Comparison of ENCODE assay signal across 8 mouse cellular contexts in genomic region chr7:81212261-81212681, GRCm38 (mm10). TPM values are rescaled to one million over a fixed set of nuclear protein-coding genes. Genes with fewer than 3 reads are reported as not detected.
DNase-seq lines count a peak whose midpoint lies in the region; ATAC-seq lines count a peak whose summit lies in the region.

No protein-coding gene starts in this region.

- H3K9me3 ChIP-seq in hindbrain, embryonic 12.5 days (replicated peaks), result no peaks in the 10 kb centered on the region
- H3K9me3 ChIP-seq in limb, embryonic 13.5 days, result no peaks in the 10 kb centered on the region
- no peaks in the 10 kb centered on the region for H3K9me3 ChIP-seq in midbrain, embryonic 11.5 days (ENCODE audit: control insufficient read depth, low read length)

- peak; percentile 29 to 62 for DNase-seq in adrenal gland, postnatal 4 days (ENCODE audit: low spot score in 2 of 2)
- DNase-seq in forelimb bud, embryonic 11.5 days (ENCODE audit: low read depth, low spot score), result peak; percentile 66
- peak; percentile 98 for DNase-seq in midbrain, embryonic 11.5 days (ENCODE audit: low spot score, missing footprints)
- peak; percentile 65 to 73 for DNase-seq in spleen, adult 18-20 months
- no peak for DNase-seq in layer of hippocampus, adult 8-10 months (ENCODE audit: low spot score in 2 of 2)

- H3K4me1 ChIP-seq in hindbrain, embryonic 12.5 days, result peaks cover 14% of the 10 kb centered on the region
- H3K4me1 ChIP-seq in limb, embryonic 13.5 days, result peaks cover 12% of the 10 kb centered on the region
- peaks cover 11% of the 10 kb centered on the region for H3K4me1 ChIP-seq in midbrain, embryonic 11.5 days (ENCODE audit: control insufficient read depth, insufficient read depth, low read length)

- WGBS in hindbrain, embryonic 12.5 days, result 2% methylated on average over 22 of the region's 22 CpGs
- WGBS in limb, embryonic 13.5 days, result 1% methylated on average over 22 of the region's 22 CpGs
- under 1% methylated on average over 22 of the region's 22 CpGs for WGBS in midbrain, embryonic 11.5 days

- H3K9ac ChIP-seq in hindbrain, embryonic 12.5 days, result peak overlapping the region; percentile 49
- peak overlapping the region; percentile 43; the same call in 1 of the 2 replicates for H3K9ac ChIP-seq in limb, embryonic 13.5 days
- peak overlapping the region; percentile 2; the same call in 1 of the 2 replicates for H3K9ac ChIP-seq in midbrain, embryonic 11.5 days (ENCODE audit: low read length)

- peaks cover 68% of the 10 kb centered on the region for H3K27me3 ChIP-seq in hindbrain, embryonic 12.5 days
- H3K27me3 ChIP-seq in limb, embryonic 13.5 days, result peaks cover 83% of the 10 kb centered on the region
- peaks cover 51% of the 10 kb centered on the region for H3K27me3 ChIP-seq in midbrain, embryonic 11.5 days (ENCODE audit: control insufficient read depth, insufficient read depth, low read length)

- peak; percentile 65 for ATAC-seq in CD4-positive, CD25-positive, alpha-beta regulatory T cell, adult 4 months
- ATAC-seq in hindbrain, embryonic 12.5 days (ENCODE audit: low FRiP score), result peak; percentile 63
- no peak for ATAC-seq in limb, embryonic 13.5 days (ENCODE audit: low FRiP score, low read depth)
- peak; percentile 55 for ATAC-seq in midbrain, embryonic 11.5 days (ENCODE audit: low FRiP score)

- H3K27ac ChIP-seq in hindbrain, embryonic 12.5 days, result peak overlapping the region; percentile 63; the same call in 1 of the 2 replicates
- H3K27ac ChIP-seq in limb, embryonic 13.5 days, result peak overlapping the region; percentile 56
- no peak overlapping the region for H3K27ac ChIP-seq in midbrain, embryonic 11.5 days (ENCODE audit: low read depth, low read length)

- peak overlapping the region; percentile 68 for H3K4me2 ChIP-seq in hindbrain, embryonic 12.5 days (replicated peaks)
- H3K4me2 ChIP-seq in limb, embryonic 13.5 days (replicated peaks), result peak overlapping the region; percentile 72
- peak overlapping the region; percentile 62 for H3K4me2 ChIP-seq in midbrain, embryonic 11.5 days

- H3K4me3 ChIP-seq in hindbrain, embryonic 12.5 days, result peak overlapping the region; percentile 44
- peak overlapping the region; percentile 52 for H3K4me3 ChIP-seq in limb, embryonic 13.5 days
- peak overlapping the region; percentile 37 for H3K4me3 ChIP-seq in midbrain, embryonic 11.5 days (ENCODE audit: low read depth, low read length)

- H3K36me3 ChIP-seq in hindbrain, embryonic 12.5 days, result no peaks in the 10 kb centered on the region
- no peaks in the 10 kb centered on the region for H3K36me3 ChIP-seq in limb, embryonic 13.5 days
- H3K36me3 ChIP-seq in midbrain, embryonic 11.5 days (ENCODE audit: control insufficient read depth, insufficient read depth, low read length), result no peaks in the 10 kb centered on the region

RNA-seq across cellular contexts. Expression of gene Pde8a, which starts 1.1 kb away (rescaled TPM):
- 1 to 10 TPM; 1.9 to 2.4 TPM for polyA plus RNA-seq in CD4-positive, CD25-positive, alpha-beta regulatory T cell, adult 4 months (2017; shearing (Covaris generic))
- 10 to 100 TPM; 22.3 to 25.8 TPM for total RNA-seq in adrenal gland, postnatal 4 days (2021)
- 4.1 and 4.2 TPM in 2 replicates for polyA plus RNA-seq in hindbrain, embryonic 12.5 days (2016; fragmentation: Nextera tagmentation; extraction: Ambion mirVana)
- polyA plus RNA-seq in limb, embryonic 13.5 days (2015; fragmentation: Nextera tagmentation; extraction: Ambion mirVana), result 3.9 and 4.8 TPM in 2 replicates
- 2.9 and 3.0 TPM in 2 replicates for polyA plus RNA-seq in midbrain, embryonic 11.5 days (2014; fragmentation: Nextera tagmentation; extraction: Ambion mirVana)
- 10 to 100 TPM; 10.1 to 13.0 (median 11.6) TPM for total RNA-seq in layer of hippocampus, adult 8-10 months (2022)

Comparison
In these comparisons a context has a peak if more than half of its experiments do, and no peak if none do; other contexts are left out.
1. DNase-seq: peak in adrenal gland, postnatal 4 days (2 of 2), forelimb bud, embryonic 11.5 days (single experiment), midbrain, embryonic 11.5 days (single experiment) and spleen, adult 18-20 months (2 of 2); none in layer of hippocampus, adult 8-10 months (0 of 2).
2. Peak in every context shown above with its lines, with median percentiles within 50 percentile points of each other: H3K4me2 ChIP-seq, H3K4me3 ChIP-seq and H3K9ac ChIP-seq.